Mouse (Mus musculus) MEL (cell line): ENCODE measurements at regions not wholly inside any gene's neighbourhood (a gene's known extent, or its start where the extent isn't known, plus 50 kb on each side); places are given as distances from the start of the nearest gene placed in this dataset.

ENCODE experiments used
- BHLHE40 ChIP-seq: IDR thresholded peaks from 2 replicates; pipeline ENCODE4 v1.6.1; 2012; ENCODE audit warnings: low read depth, mild to moderate bottlenecking, inconsistent platforms, low read length, improper control_type of control experiment, borderline replicate concordance
- CTCF ChIP-seq, 3 experiments: IDR thresholded peaks in 2 of 3; conservative IDR thresholded peaks in 1 of 3; 2 replicates each; pipeline ENCODE4 v1.5.1; 2011 to 2012; ENCODE audit warnings: low read length in 3 of 3, low read depth in 2 of 3, mild to moderate bottlenecking in 2 of 3, improper control_type of control experiment in 1 of 3, inconsistent platforms in 1 of 3, mixed read lengths in 1 of 3, moderate library complexity in 1 of 3; ENCODE audit not compliant: control insufficient read depth in 1 of 3, insufficient read depth in 1 of 3, poor library complexity in 1 of 3, severe bottlenecking in 1 of 3
- EP300 ChIP-seq, 2 experiments: IDR thresholded peaks; 2 replicates each; pipeline ENCODE4 v1.6.1; 2011; ENCODE audit warnings: improper control_type of control experiment in 2 of 2, low read length in 2 of 2, low read depth in 1 of 2, mild to moderate bottlenecking in 1 of 2
- MXI1 ChIP-seq: IDR thresholded peaks from 2 replicates; pipeline ENCODE4 v1.6.1; 2011; ENCODE audit warnings: mild to moderate bottlenecking, low read depth, low read length, improper control_type of control experiment
- POLR2A ChIP-seq, 2 experiments: IDR thresholded peaks; 2 replicates each; pipeline ENCODE4 v1.6.1; 2011 to 2012; ENCODE audit warnings: low read length in 2 of 2, mild to moderate bottlenecking in 2 of 2, control low read depth in 1 of 2, improper control_type of control experiment in 1 of 2, low read depth in 1 of 2, moderate library complexity in 1 of 2; ENCODE audit not compliant: control insufficient read depth in 1 of 2, insufficient read depth in 1 of 2, poor library complexity in 1 of 2
- POLR2AphosphoS5 ChIP-seq: IDR thresholded peaks from 2 replicates; pipeline ENCODE4 v1.6.1; 2012; ENCODE audit warnings: low read depth, borderline replicate concordance, mild to moderate bottlenecking, inconsistent platforms, low read length, moderate library complexity, mixed read lengths
- SIN3A ChIP-seq: IDR thresholded peaks from 2 replicates; pipeline ENCODE4 v1.6.1; 2012; ENCODE audit warnings: low read length, improper control_type of control experiment, inconsistent platforms
- USF2 ChIP-seq, 2 experiments: IDR thresholded peaks; 2 replicates each; pipeline ENCODE4 v1.6.1; 2011 to 2012; ENCODE audit warnings: improper control_type of control experiment in 2 of 2, low read length in 2 of 2, borderline replicate concordance in 1 of 2, inconsistent platforms in 1 of 2, low read depth in 1 of 2, mild to moderate bottlenecking in 1 of 2; ENCODE audit not compliant: insufficient read depth in 1 of 2

- no peak for TF ChIP-seq EP300 (IDR thresholded peaks at IDR 0.05; ENCODE audit: low read depth in 1 of 2, low read length in 2 of 2)
- no peak for TF ChIP-seq POLR2AphosphoS5
- no peak for TF ChIP-seq POLR2A (IDR thresholded peaks at IDR 0.05; ENCODE audit: control insufficient read depth in 1 of 2, insufficient read depth in 1 of 2, low read depth in 1 of 2, low read length in 2 of 2, poor library complexity in 1 of 2)
- no peak for TF ChIP-seq MXI1
- TF ChIP-seq CTCF (IDR thresholded peaks at IDR 0.05 in 2 of 3, conservative IDR thresholded peaks at IDR 0.05 in 1 of 3; ENCODE audit: control insufficient read depth in 1 of 3, insufficient read depth in 1 of 3, low read depth in 2 of 3, low read length in 3 of 3, poor library complexity in 1 of 3, severe bottlenecking in 1 of 3) = peak; percentile 9 to 46 (median 33); a peak in 4 of 6 replicates
- no peak for TF ChIP-seq SIN3A
- no peak for TF ChIP-seq USF2 (IDR thresholded peaks at IDR 0.05; ENCODE audit: borderline replicate concordance in 1 of 2, insufficient read depth in 1 of 2, low read depth in 1 of 2, low read length in 2 of 2)
- no peak for TF ChIP-seq BHLHE40
These were observed 602.7 kb upstream of the Zfp960 start for GRCm38 (mm10) chr17:16461208-16461607.
